Mouse (Mus musculus) embryonic facial prominence, embryonic 12.5 days (tissue): ENCODE data around the gene Gm5483. TPM values are rescaled to one million over a fixed set of nuclear protein-coding genes. Genes with fewer than 3 reads are reported as not detected.
"Not testable (repeated sequence)": the region's sequence is repeated elsewhere in the genome, so short reads cannot be mapped to it uniquely, and the experiment has no call there.

Source experiments
- ATAC-seq: fragments of 200-750 bp; cut with Nextera tagmentation; 2 replicates; pipeline ENCODE4 v1.8.0; 2017; ENCODE audit not compliant: insufficient number of reproducible peaks, insufficient read depth, low FRiP score, low TSS enrichment
- H3K27ac ChIP-seq: fragments of 300-500 bp; sonication (generic); 2 replicates; pipeline ENCODE4 v1.5.1; 2016; ENCODE audit warnings: mild to moderate bottlenecking
- H3K27me3 ChIP-seq: fragments of 300-500 bp; sonication (generic); 2 replicates; pipeline ENCODE4 v1.6.1; 2016; ENCODE audit warnings: mild to moderate bottlenecking, moderate library complexity
- H3K36me3 ChIP-seq: fragments of 300-500 bp; sonication (generic); 2 replicates; pipeline ENCODE4 v1.6.1; 2016; ENCODE audit warnings: mild to moderate bottlenecking
- H3K4me1 ChIP-seq: fragments of 300-500 bp; sonication (generic); 2 replicates; pipeline ENCODE4 v1.6.1; 2016
- H3K4me2 ChIP-seq: fragments of 300-500 bp; sonication (generic); replicated peaks from 2 replicates; pipeline ENCODE4 v1.6.1; 2016; ENCODE audit warnings: mild to moderate bottlenecking, moderate library complexity
- H3K4me3 ChIP-seq: fragments of 300-500 bp; sonication (generic); 2 replicates; pipeline ENCODE4 v1.5.1; 2016; ENCODE audit warnings: mild to moderate bottlenecking
- H3K9ac ChIP-seq: fragments of 300-500 bp; sonication (generic); 2 replicates; pipeline ENCODE4 v1.6.1; 2016; ENCODE audit warnings: mild to moderate bottlenecking, moderate library complexity
- H3K9me3 ChIP-seq: fragments of 300-500 bp; sonication (generic); 2 replicates; pipeline ENCODE4 v1.6.1; 2016; ENCODE audit warnings: mild to moderate bottlenecking, moderate library complexity
- WGBS: fragments of 180-500 bp; shearing (Covaris S2); methylation state at CpG from one replicate; pipeline ENCODE4 v1.1.7; 2016; 5-methylcytosine and 5-hydroxymethylcytosine counted together
- polyA plus RNA-seq: library from polyadenylated mRNA; unstranded; fragments of >200 nt; fragmentation: Nextera tagmentation; extraction: Ambion mirVana; gene quantifications from 2 replicates; pipeline ENCODE4 v1.2.1, GENCODE M21; 2016

Gm5483 gene
- polyA plus RNA-seq = 2.9 TPM in 1 of 2 replicates, not detected in the other

DNA sequence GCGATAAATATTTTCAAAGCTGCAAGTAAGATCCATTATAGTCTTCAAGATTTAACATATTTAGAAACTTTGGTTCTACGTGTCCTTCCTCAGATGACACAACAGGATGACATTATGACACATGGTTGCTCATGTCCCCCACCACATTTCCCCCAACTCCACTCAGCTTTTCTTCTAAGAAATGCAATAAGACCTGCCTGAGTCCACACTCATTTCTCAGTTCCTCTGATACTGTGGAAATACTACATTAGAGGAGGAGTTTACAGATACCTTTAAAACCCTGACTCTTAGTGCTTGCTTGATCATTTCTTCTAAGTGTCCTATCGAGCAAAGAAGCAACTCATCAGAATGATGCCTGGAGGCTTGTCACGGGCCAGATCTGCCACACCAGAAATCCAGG, at the start of gene Gm5483:
Gm5483 (plus strand) TSS at position 301 of the 400 bp plus-strand sequence.
- H3K27ac ChIP-seq, H3K4me3 ChIP-seq, H3K36me3 ChIP-seq, H3K4me1 ChIP-seq, ATAC-seq, H3K9me3 ChIP-seq, H3K4me2 ChIP-seq, H3K27me3 ChIP-seq, H3K9ac ChIP-seq: not testable (repeated sequence)
- WGBS = 80% methylated on average over 4 of the region's 4 CpGs

- Histone ChIP-seq H3K4me1 (no peaks in the 10 kb centered on the region), H3K4me2 (no peak overlapping the region), H3K9ac (no peak overlapping the region), H3K27me3 (no peaks in the 10 kb centered on the region), H3K4me3 (no peak overlapping the region), H3K27ac (no peak overlapping the region), H3K9me3 (no peaks in the 10 kb centered on the region), H3K36me3 (no peaks in the 10 kb centered on the region)
- 69% methylated on average over 2 of the region's 2 CpGs for WGBS
- ATAC-seq = no peak
Observed at GRCm38 (mm10) chr16:36138201-36138600, 45.8 kb upstream of the Gm5483 start.

GRCm38 (mm10) chr16:36156402-36156975, 27.5 kb upstream of the Gm5483 start, which contains the start of gene Stfa2l1:
Stfa2l1 (plus strand) TSS chr16:36156811.
- no peak within 1 kb of the TSS for H3K4me3 ChIP-seq
- no peak within 1 kb of the TSS for H3K9ac ChIP-seq
- no peaks in the 10 kb centered on the region for H3K36me3 ChIP-seq
- H3K27me3 ChIP-seq = no peaks in the 10 kb centered on the region
- no peak for ATAC-seq
- H3K4me1 ChIP-seq = no peaks in the 10 kb centered on the region
- no peaks in the 10 kb centered on the region for H3K9me3 ChIP-seq
- H3K27ac ChIP-seq = no peak within 1 kb of the TSS
- no peak within 1 kb of the TSS for H3K4me2 ChIP-seq

GRCm38 (mm10) chr16:36167841-36168240, 16.2 kb upstream of the Gm5483 start:
- not testable (repeated sequence) for H3K9ac ChIP-seq, H3K4me2 ChIP-seq, H3K27me3 ChIP-seq, H3K36me3 ChIP-seq, H3K4me1 ChIP-seq, H3K4me3 ChIP-seq, H3K27ac ChIP-seq, H3K9me3 ChIP-seq, ATAC-seq
- WGBS = 88% methylated on average over 9 of the region's 10 CpGs

- H3K9ac ChIP-seq = no peak overlapping the region
- no peak overlapping the region for H3K27ac ChIP-seq
- no peaks in the 10 kb centered on the region for H3K36me3 ChIP-seq
- no peak overlapping the region for H3K4me3 ChIP-seq
- H3K4me1 ChIP-seq = no peaks in the 10 kb centered on the region
- H3K27me3 ChIP-seq = no peaks in the 10 kb centered on the region
- no peak for ATAC-seq
- no peak overlapping the region for H3K4me2 ChIP-seq
- H3K9me3 ChIP-seq = no peaks in the 10 kb centered on the region
Observed at GRCm38 (mm10) chr16:36176108-36176507, 7.9 kb upstream of the Gm5483 start.

DNA sequence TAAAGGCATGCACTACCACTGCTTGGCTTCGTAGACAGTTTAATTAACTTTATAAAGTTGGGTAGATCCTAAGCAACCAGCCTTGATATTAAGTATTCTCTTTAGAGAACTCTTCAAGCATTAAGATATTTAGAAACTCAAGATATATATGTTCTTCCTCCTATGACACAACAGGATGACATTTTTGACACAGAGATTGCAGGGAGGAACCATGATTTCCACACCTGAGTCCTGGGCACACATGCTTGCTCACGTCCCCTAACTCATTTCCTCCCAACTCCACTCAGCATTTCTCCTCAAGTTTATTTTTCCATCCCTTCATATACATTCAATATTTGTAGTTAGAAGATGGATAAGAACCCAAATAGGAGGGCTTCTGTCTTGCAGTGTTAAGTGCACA, 4.1 kb upstream of the Gm5483 start:
- no peak for ATAC-seq
- no peak overlapping the region for H3K4me2 ChIP-seq
- H3K27me3 ChIP-seq = no peaks in the 10 kb centered on the region
- no peak overlapping the region for H3K9ac ChIP-seq
- no peak overlapping the region for H3K4me3 ChIP-seq
- no peaks in the 10 kb centered on the region for H3K9me3 ChIP-seq
- WGBS = 80% methylated on average over 2 of the region's 2 CpGs
- H3K4me1 ChIP-seq = no peaks in the 10 kb centered on the region
- H3K36me3 ChIP-seq = no peaks in the 10 kb centered on the region
- H3K27ac ChIP-seq = no peak overlapping the region

DNA sequence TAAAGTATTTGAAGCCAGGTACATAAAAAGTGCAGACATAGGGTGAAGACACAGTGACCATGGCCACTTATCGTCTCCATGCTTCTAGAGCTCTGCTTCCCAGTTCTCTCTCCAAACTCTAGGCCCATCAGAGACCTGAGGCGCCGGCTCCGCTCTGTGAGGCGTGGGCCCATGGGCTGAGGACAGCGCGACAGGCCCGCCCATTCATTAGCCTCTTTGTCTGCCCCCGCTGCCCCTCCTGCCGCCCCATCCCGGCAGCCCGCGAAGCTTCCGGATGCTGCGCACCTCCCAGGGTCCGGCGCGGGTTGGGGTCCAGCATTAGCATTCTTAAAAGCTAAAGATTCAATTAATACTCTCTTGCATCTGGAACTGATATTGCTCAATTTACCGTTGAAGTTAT, 15.2 kb downstream of the Gm5483 start:
- WGBS = 53% methylated on average over 19 of the region's 19 CpGs
- Histone ChIP-seq H3K9ac (no peak overlapping the region), H3K4me1 (no peaks in the 10 kb centered on the region), H3K9me3 (no peaks in the 10 kb centered on the region), H3K4me3 (no peak overlapping the region), H3K27me3 (no peaks in the 10 kb centered on the region), H3K4me2 (peak overlapping the region; percentile 35; the same call in 1 of the 2 replicates), H3K36me3 (no peaks in the 10 kb centered on the region), H3K27ac (no peak overlapping the region)
- no peak for ATAC-seq

- ATAC-seq = no peak
Observed at GRCm38 (mm10) chr16:36203846-36204245, 19.8 kb downstream of the Gm5483 start.

GRCm38 (mm10) chr16:36205684-36206083, 21.7 kb downstream of the Gm5483 start:
- H3K4me1 ChIP-seq, H3K4me3 ChIP-seq, H3K9ac ChIP-seq, H3K36me3 ChIP-seq, ATAC-seq, H3K27me3 ChIP-seq, H3K9me3 ChIP-seq, H3K4me2 ChIP-seq, H3K27ac ChIP-seq: not testable (repeated sequence)
- 45% methylated on average over 2 of the region's 2 CpGs for WGBS

More at GRCm38 (mm10) chr16:36203846-36204245, 19.8 kb downstream of the Gm5483 start:
- H3K4me1 ChIP-seq = no peaks in the 10 kb centered on the region
- no peaks in the 10 kb centered on the region for H3K27me3 ChIP-seq
- no peak overlapping the region for H3K4me2 ChIP-seq
- whole genome bisulfite sequencing = 82% methylated on average over 5 of the region's 5 CpGs
- no peak overlapping the region for H3K27ac ChIP-seq
- H3K4me3 ChIP-seq = no peak overlapping the region
- no peaks in the 10 kb centered on the region for H3K36me3 ChIP-seq
- H3K9me3 ChIP-seq = no peaks in the 10 kb centered on the region
- H3K9ac ChIP-seq = no peak overlapping the region

- no peak within 1 kb of the TSS for H3K4me3 ChIP-seq
- H3K9me3 ChIP-seq = no peaks in the 10 kb centered on the region
- H3K4me2 ChIP-seq = no peak within 1 kb of the TSS
- no peak within 1 kb of the TSS for H3K9ac ChIP-seq
- no peaks in the 10 kb centered on the region for H3K36me3 ChIP-seq
- no peak for ATAC-seq
- H3K27me3 ChIP-seq = no peaks in the 10 kb centered on the region
- 82% methylated on average over 2 of the region's 2 CpGs for WGBS
- no peak within 1 kb of the TSS for H3K27ac ChIP-seq
- H3K4me1 ChIP-seq = no peaks in the 10 kb centered on the region
Observed at GRCm38 (mm10) chr16:36209967-36210453, 26.0 kb downstream of the Gm5483 start, which contains the start of gene Gm5416. Gm5416 (plus strand) TSS chr16:36210403.

DNA sequence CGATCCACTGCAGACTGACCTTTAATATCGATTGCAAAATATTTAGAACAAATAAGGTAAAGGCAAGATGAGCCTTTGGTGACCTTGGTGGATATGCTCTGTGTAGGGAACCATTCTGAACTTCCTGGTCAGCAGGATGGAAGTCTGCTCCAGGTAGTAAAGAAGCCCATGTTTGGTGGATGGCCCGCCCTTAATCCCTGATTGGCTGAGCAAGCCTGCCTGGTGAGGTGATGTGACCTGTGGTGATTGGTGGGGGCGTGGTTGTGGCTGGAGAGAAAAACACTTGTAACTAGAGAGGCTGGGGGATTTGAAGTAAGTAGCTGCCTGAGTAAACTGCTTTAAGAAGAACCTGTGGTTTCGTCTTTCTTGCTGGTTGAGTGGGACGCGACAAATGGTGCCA, 37.2 kb downstream of the Gm5483 start, which contains the start of gene 2010005H15Rik:
2010005H15Rik (plus strand) TSS at position 301 of the 400 bp plus-strand sequence.
- not testable (repeated sequence) for H3K9me3 ChIP-seq, H3K4me2 ChIP-seq, H3K4me1 ChIP-seq, H3K27me3 ChIP-seq, H3K4me3 ChIP-seq, H3K36me3 ChIP-seq, H3K9ac ChIP-seq, ATAC-seq, H3K27ac ChIP-seq
- 84% methylated on average over 7 of the region's 7 CpGs for WGBS
